Mouse (Mus musculus) midbrain, embryonic 14.5 days (tissue): ENCODE results near the gene Tcam1. TPM values are rescaled to one million over a fixed set of nuclear protein-coding genes. Genes with fewer than 3 reads are reported as not detected.

Experiments
- ATAC-seq: fragments of 200-750 bp; cut with Nextera tagmentation; 2 replicates; pipeline ENCODE4 v1.8.0; 2017; ENCODE audit warnings: moderate number of reproducible peaks, moderate library complexity; ENCODE audit not compliant: low FRiP score, low TSS enrichment
- DNase-seq: peaks from one replicate; pipeline ENCODE4 v3.0.0-alpha.2; 2015
- H3K27ac ChIP-seq: fragments of 300-500 bp; sonication (generic); replicated peaks from 2 replicates; pipeline ENCODE4 v1.5.1; 2014; ENCODE audit warnings: mild to moderate bottlenecking, low read depth, low read length, moderate library complexity
- H3K27me3 ChIP-seq: fragments of 300-500 bp; sonication (generic); 2 replicates; pipeline ENCODE4 v1.6.1; 2014; ENCODE audit warnings: low read length, control low read depth, mixed read lengths; ENCODE audit not compliant: control insufficient read depth, insufficient read depth
- H3K36me3 ChIP-seq: fragments of 300-500 bp; sonication (generic); 2 replicates; pipeline ENCODE4 v1.6.1; 2014; ENCODE audit warnings: low read length, control low read depth; ENCODE audit not compliant: control insufficient read depth, insufficient read depth
- H3K4me1 ChIP-seq: fragments of 300-500 bp; sonication (generic); 2 replicates; pipeline ENCODE4 v1.6.1; 2014; ENCODE audit warnings: mild to moderate bottlenecking, antibody characterized with exemption, low read length, control low read depth; ENCODE audit not compliant: control insufficient read depth, insufficient read depth
- H3K4me2 ChIP-seq: fragments of 300-500 bp; sonication (generic); 2 replicates; pipeline ENCODE4 v1.6.1; 2014; ENCODE audit warnings: mild to moderate bottlenecking, low read length, moderate library complexity
- H3K4me3 ChIP-seq: fragments of 300-500 bp; sonication (generic); replicated peaks from 2 replicates; pipeline ENCODE4 v1.5.1; 2014; ENCODE audit warnings: low read depth, low read length
- H3K9ac ChIP-seq: fragments of 300-500 bp; sonication (generic); replicated peaks from 2 replicates; pipeline ENCODE4 v1.6.1; 2014; ENCODE audit warnings: mild to moderate bottlenecking, low read length, moderate library complexity
- H3K9me3 ChIP-seq: fragments of 300-500 bp; sonication (generic); 2 replicates; pipeline ENCODE4 v1.6.1; 2016; ENCODE audit warnings: low read length, control low read depth, mixed read lengths; ENCODE audit not compliant: control insufficient read depth
- WGBS: fragments of 180-500 bp; shearing (Covaris S2); extraction: QIAGEN DNeasy Blood & Tissue Kit; methylation state at CpG from one replicate; pipeline ENCODE4 v1.1.7; 2014; 5-methylcytosine and 5-hydroxymethylcytosine counted together
- polyA plus RNA-seq: library from polyadenylated mRNA; unstranded; fragments of >200 nt; fragmentation: Nextera tagmentation; extraction: Ambion mirVana; gene quantifications from 2 replicates; pipeline ENCODE4 v1.2.1, GENCODE M21; 2014

Gene Tcam1
- polyA plus RNA-seq, 1 experiment from 2014 or later, result 0.12 TPM

DNA sequence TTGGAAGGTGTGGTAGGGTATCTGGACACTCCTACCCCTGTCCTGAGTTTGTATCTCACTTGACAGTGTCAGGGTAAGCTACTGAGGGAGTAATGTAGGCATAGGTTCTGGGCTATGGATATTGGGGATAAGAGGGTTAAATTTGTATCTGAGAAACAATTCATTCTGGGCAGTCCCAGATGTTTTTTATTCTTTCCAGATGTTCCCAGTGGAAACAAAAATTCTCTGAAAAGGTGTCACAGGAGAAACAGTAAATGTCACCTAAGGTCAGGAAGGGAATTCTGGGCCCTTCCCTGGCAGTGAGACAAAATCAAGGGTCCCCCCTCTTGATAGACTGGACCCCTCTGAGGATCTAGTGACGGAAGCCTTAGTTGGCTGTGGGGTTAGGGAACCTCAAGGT, 39.9 kb downstream of the Tcam1 start:
- no peak for ATAC-seq
- no peaks in the 10 kb centered on the region for H3K27me3 ChIP-seq
- H3K9me3 ChIP-seq, result no peaks in the 10 kb centered on the region
- no peak for DNase-seq
- no peaks in the 10 kb centered on the region for H3K4me1 ChIP-seq
- H3K9ac ChIP-seq, result no peak overlapping the region
- H3K36me3 ChIP-seq, result no peaks in the 10 kb centered on the region
- no peak overlapping the region for H3K4me3 ChIP-seq
- no peak overlapping the region for H3K27ac ChIP-seq
- H3K4me2 ChIP-seq, result no peak overlapping the region
- WGBS, result 84% methylated on average over 1 of the region's 1 CpGs

GRCm38 (mm10) chr11:106317801-106318200, 41.3 kb downstream of the Tcam1 start:
- H3K9ac ChIP-seq, result no peak overlapping the region
- no peak overlapping the region for H3K4me2 ChIP-seq
- 80% methylated on average over 7 of the region's 7 CpGs for WGBS
- H3K9me3 ChIP-seq, result no peaks in the 10 kb centered on the region
- DNase-seq (no peak), ATAC-seq (no peak)
- no peaks in the 10 kb centered on the region for H3K27me3 ChIP-seq
- H3K27ac ChIP-seq, result no peak overlapping the region
- no peak overlapping the region for H3K4me3 ChIP-seq
- H3K4me1 ChIP-seq, result no peaks in the 10 kb centered on the region
- H3K36me3 ChIP-seq, result no peaks in the 10 kb centered on the region

DNA sequence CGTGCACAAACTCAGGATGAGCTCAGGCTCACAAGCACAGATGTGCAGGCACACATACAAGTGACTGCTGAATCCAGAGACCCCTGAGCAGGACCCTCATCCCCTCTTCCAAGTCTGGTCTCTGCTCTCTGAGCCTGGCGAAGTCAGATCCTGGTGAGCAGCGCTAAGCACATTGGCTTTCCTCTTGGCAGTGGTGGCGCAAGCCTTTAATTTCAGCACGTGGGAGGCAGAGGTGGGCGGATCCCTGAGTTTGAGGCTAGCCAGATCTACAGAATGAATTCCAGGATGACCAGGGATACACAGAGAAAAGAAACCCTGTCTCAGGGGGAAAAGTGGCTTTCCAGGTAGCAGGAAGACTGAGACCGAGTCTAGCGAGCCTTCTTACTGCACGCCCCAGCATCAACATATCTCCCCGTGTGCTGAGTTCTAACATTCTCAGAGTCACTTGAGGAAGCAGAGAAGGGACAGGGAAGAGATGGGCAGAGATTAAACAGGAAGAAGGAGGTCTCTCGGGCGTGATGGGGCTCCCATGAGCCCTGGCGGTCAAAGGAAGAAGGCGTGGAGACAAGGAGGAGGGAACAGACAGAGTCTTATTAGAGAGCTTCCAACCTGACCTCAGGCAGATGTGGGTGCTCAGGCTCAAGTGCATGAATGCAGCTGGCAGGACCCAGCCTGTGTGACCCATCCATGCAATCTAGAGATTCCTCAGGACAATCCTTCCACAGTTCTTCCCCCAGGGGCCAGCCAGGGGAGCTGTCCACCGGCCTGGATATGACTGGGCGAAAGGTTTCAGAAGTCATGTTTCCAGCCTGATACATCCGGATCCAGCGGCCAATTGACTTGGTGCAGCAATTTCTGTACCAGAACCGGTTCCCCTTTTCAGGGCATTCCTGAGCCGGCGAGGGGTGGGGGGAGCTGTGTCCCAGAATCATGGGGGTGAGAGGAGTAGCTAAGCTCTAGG, 42.2 kb downstream of the Tcam1 start:
- no peak overlapping the region for H3K4me2 ChIP-seq
- WGBS, result 82% methylated on average over 21 of the region's 21 CpGs

DNA sequence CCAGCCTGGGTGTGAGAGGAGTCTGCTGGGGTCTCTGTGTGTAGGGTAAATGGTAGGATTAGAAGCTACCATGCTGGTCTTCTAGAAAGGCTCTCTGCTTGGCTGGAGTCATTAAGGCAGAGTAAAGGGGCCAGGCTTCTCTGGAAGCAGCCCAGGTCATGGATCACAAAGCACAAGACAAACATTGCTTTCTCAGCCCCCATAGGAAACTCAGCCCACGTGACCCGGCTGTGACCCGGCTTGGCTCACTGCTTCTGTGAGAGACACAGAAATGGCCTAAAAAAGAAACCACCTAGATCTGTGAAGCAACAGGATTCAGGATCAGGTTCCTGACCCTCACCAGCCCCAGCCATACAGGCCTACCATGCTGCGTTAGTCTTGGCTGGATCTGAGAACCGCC, 48.4 kb downstream of the Tcam1 start:
- H3K4me1 ChIP-seq, result no peaks in the 10 kb centered on the region
- H3K9me3 ChIP-seq, result no peaks in the 10 kb centered on the region
- no peak for ATAC-seq
- no peak for DNase-seq
- H3K27me3 ChIP-seq, result no peaks in the 10 kb centered on the region
- no peak overlapping the region for H3K4me3 ChIP-seq
- H3K4me2 ChIP-seq, result no peak overlapping the region
- no peak overlapping the region for H3K9ac ChIP-seq
- WGBS, result 47% methylated on average over 5 of the region's 5 CpGs
- no peaks in the 10 kb centered on the region for H3K36me3 ChIP-seq
- no peak overlapping the region for H3K27ac ChIP-seq

More for the DNA sequence above, 42.2 kb downstream of the Tcam1 start:
- Histone ChIP-seq H3K27me3 (no peaks in the 10 kb centered on the region), H3K9me3 (no peaks in the 10 kb centered on the region), H3K9ac (no peak overlapping the region), H3K4me3 (no peak overlapping the region), H3K36me3 (no peaks in the 10 kb centered on the region), H3K4me1 (no peaks in the 10 kb centered on the region), H3K27ac (no peak overlapping the region)
- no peak for ATAC-seq
- DNase-seq, result no peak

DNA sequence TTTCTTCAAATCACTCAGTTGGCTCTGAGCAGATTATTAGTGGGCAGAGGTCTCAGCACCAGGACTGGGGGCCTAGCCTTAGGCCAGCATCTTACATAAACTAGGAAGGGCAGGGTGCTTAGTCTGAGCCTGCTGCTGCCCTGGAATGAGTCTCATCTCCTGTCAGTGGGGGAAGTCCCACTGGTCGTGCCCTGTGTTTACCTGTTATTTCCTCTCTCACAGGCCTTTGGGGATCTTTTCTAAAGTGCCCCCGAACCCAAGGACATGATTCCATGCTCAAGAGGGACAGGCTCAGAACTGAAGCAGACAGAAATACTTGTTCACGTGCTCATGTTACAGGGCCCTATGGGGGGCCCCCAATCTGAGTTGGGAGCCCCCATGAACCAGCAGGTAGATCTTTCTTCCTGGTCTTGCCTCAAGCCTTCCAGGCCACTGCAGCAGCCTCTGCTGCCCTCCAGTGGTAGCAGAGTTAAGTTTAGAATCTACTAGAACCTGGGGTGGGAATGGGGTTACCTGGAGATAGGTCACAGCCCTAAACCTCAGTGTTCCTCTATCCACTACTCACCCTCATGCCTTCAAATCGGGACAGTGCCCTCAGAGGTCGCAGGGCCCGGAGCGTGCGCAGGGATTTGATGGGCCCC, 49.2 kb downstream of the Tcam1 start:
- ATAC-seq, result no peak
- H3K36me3 ChIP-seq, result no peaks in the 10 kb centered on the region
- peak; percentile 74 for DNase-seq
- no peak overlapping the region for H3K4me2 ChIP-seq
- no peak overlapping the region for H3K27ac ChIP-seq
- H3K4me1 ChIP-seq, result no peaks in the 10 kb centered on the region
- no peaks in the 10 kb centered on the region for H3K27me3 ChIP-seq
- H3K9me3 ChIP-seq, result no peaks in the 10 kb centered on the region
- H3K9ac ChIP-seq, result no peak overlapping the region
- no peak overlapping the region for H3K4me3 ChIP-seq
- 70% methylated on average over 8 of the region's 8 CpGs for WGBS

GRCm38 (mm10) chr11:106326475-106326874, 50.0 kb downstream of the Tcam1 start:
- no peaks in the 10 kb centered on the region for H3K4me1 ChIP-seq
- no peak overlapping the region for H3K4me2 ChIP-seq
- H3K27me3 ChIP-seq, result no peaks in the 10 kb centered on the region
- no peak overlapping the region for H3K4me3 ChIP-seq
- H3K27ac ChIP-seq, result no peak overlapping the region
- ATAC-seq, result no peak
- H3K9ac ChIP-seq, result no peak overlapping the region
- no peaks in the 10 kb centered on the region for H3K36me3 ChIP-seq
- DNase-seq, result no peak
- no peaks in the 10 kb centered on the region for H3K9me3 ChIP-seq
- WGBS, result 92% methylated on average over 8 of the region's 8 CpGs

- no peaks in the 10 kb centered on the region for H3K36me3 ChIP-seq
- no peaks in the 10 kb centered on the region for H3K27me3 ChIP-seq
- no peaks in the 10 kb centered on the region for H3K4me1 ChIP-seq
- no peak for DNase-seq
- no peak for ATAC-seq
- no peak overlapping the region for H3K4me3 ChIP-seq
- H3K9me3 ChIP-seq, result no peaks in the 10 kb centered on the region
- no peak overlapping the region for H3K9ac ChIP-seq
- H3K4me2 ChIP-seq, result no peak overlapping the region
- H3K27ac ChIP-seq, result no peak overlapping the region
- 66% methylated on average over 5 of the region's 5 CpGs for WGBS
Measured at GRCm38 (mm10) chr11:106328521-106328920, 52.0 kb downstream of the Tcam1 start.

GRCm38 (mm10) chr11:106329128-106329527, 52.7 kb downstream of the Tcam1 start:
- 83% methylated on average over 6 of the region's 6 CpGs for WGBS

More at GRCm38 (mm10) chr11:106329128-106329527, 52.7 kb downstream of the Tcam1 start:
- no peak for ATAC-seq
- no peak overlapping the region for H3K4me3 ChIP-seq
- H3K4me2 ChIP-seq, result no peak overlapping the region
- no peak for DNase-seq
- H3K4me1 ChIP-seq, result no peaks in the 10 kb centered on the region
- no peak overlapping the region for H3K27ac ChIP-seq
- no peaks in the 10 kb centered on the region for H3K36me3 ChIP-seq
- no peaks in the 10 kb centered on the region for H3K27me3 ChIP-seq
- H3K9me3 ChIP-seq, result no peaks in the 10 kb centered on the region
- H3K9ac ChIP-seq, result no peak overlapping the region
